Mouse (Mus musculus) C2C12 (cell line): ENCODE measurements around the gene Coa3.

ENCODE experiments used
- CTCF ChIP-seq: IDR thresholded peaks from one replicate; pipeline ENCODE4 v1.5.1; 2011; ENCODE audit not compliant: control insufficient read depth, insufficient read depth, insufficient read length
- USF1 ChIP-seq: IDR thresholded peaks from one replicate; pipeline ENCODE4 v1.6.1; 2011; ENCODE audit warnings: low read depth, mild to moderate bottlenecking, control low read depth, moderate library complexity

- no peak for TF ChIP-seq CTCF
- no peak for TF ChIP-seq USF1
Measured at GRCm38 (mm10) chr11:101234124-101234523, 44.8 kb downstream of the Coa3 start.
